Mouse (Mus musculus): Measurements from ENCODE around the gene Mogat2. TPM values are rescaled to one million over a fixed set of nuclear protein-coding genes. Genes with fewer than 3 reads are reported as not detected.

The Mogat2 gene
- polyA plus RNA-seq, 1 experiment = not detected

GRCm38 (mm10) chr7:99227267-99227666, 11.2 kb downstream of the Mogat2 start:
- 96% methylated on average over 4 of the region's 4 CpGs for WGBS
- H3K27ac ChIP-seq (ENCODE audit: insufficient read depth, low read depth, low read length) = no peak overlapping the region
- H3K4me1 ChIP-seq (ENCODE audit: control insufficient read depth, insufficient read depth, low read length) = no peaks in the 10 kb centered on the region
- no peak overlapping the region for H3K4me3 ChIP-seq (ENCODE audit: insufficient read depth, low read depth, low read length)
- TF ChIP-seq POLR2A (IDR thresholded peaks at IDR 0.05; ENCODE audit: insufficient read depth, low read depth, low read length) (no peak), CTCF (IDR thresholded peaks at IDR 0.05; ENCODE audit: insufficient read depth, low read depth, low read length) (no peak)

DNA sequence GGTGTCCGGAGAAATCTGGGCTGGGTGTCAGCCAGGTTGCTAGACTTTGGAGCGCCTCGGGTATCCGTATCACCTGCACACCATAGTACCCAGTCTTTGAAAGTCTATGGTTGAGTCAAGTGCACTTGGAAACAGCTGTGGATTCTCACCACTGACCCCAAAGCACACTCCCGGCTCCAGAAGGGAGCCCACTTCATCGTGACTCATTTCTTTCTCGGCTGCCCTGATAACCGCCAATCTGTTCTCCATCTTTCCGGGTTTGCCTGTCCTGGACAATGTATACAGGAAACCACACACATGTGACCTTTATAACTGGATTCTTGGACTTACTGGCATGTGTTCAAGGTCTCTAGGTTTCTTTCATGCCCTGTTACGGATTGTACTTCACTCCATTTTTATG, 11.8 kb downstream of the Mogat2 start:
- Histone ChIP-seq H3K4me1 (ENCODE audit: control insufficient read depth, insufficient read depth, low read length) (no peaks in the 10 kb centered on the region), H3K4me3 (ENCODE audit: insufficient read depth, low read depth, low read length) (no peak overlapping the region), H3K27ac (ENCODE audit: insufficient read depth, low read depth, low read length) (no peak overlapping the region)
- WGBS = 91% methylated on average over 10 of the region's 10 CpGs
- TF ChIP-seq POLR2A (IDR thresholded peaks at IDR 0.05; ENCODE audit: insufficient read depth, low read depth, low read length) = no peak

GRCm38 (mm10) chr7:99225421-99225820, 13.0 kb downstream of the Mogat2 start:
- H3K4me3 ChIP-seq (ENCODE audit: insufficient read depth, low read depth, low read length) = no peak overlapping the region
- H3K4me1 ChIP-seq (ENCODE audit: control insufficient read depth, insufficient read depth, low read length) = no peaks in the 10 kb centered on the region
- WGBS = 84% methylated on average over 6 of the region's 6 CpGs
- TF ChIP-seq CTCF (IDR thresholded peaks at IDR 0.05; ENCODE audit: insufficient read depth, low read depth, low read length) (no peak), POLR2A (IDR thresholded peaks at IDR 0.05; ENCODE audit: insufficient read depth, low read depth, low read length) (no peak)
- no peak overlapping the region for H3K27ac ChIP-seq (ENCODE audit: insufficient read depth, low read depth, low read length)

DNA sequence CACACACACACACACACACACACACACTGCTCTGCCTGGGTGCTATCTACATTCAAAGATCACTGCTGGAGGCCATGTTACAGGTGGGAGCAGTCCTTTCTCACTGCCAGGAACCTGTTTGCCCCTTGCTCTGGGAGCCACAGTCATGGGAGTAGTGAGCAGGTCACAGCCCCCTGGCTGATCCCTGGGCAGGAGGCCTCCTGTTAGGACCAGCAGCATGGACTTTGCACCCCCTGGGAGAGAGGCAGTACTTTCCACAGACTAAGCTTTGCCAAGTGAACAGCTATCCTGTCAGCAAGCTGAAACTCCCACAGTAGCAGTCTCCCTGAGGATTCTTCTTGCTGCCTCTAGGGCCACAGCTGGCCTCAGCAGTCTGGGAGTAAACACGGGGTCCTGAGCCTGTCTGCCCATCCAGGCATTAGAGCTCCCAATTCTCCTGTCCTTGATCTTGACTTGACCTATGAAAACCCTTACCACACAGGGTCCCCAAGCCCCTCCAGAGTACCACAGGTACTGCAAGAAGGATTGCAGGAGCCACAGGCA, 13.7 kb downstream of the Mogat2 start:
- Histone ChIP-seq H3K27ac (ENCODE audit: insufficient read depth, low read depth, low read length) (no peak overlapping the region), H3K4me1 (ENCODE audit: control insufficient read depth, insufficient read depth, low read length) (no peaks in the 10 kb centered on the region), H3K4me3 (ENCODE audit: insufficient read depth, low read depth, low read length) (no peak overlapping the region)
- WGBS = 40% methylated on average over 1 of the region's 1 CpGs
- TF ChIP-seq POLR2A (IDR thresholded peaks at IDR 0.05; ENCODE audit: insufficient read depth, low read depth, low read length) (no peak), CTCF (IDR thresholded peaks at IDR 0.05; ENCODE audit: insufficient read depth, low read depth, low read length) (no peak)

DNA sequence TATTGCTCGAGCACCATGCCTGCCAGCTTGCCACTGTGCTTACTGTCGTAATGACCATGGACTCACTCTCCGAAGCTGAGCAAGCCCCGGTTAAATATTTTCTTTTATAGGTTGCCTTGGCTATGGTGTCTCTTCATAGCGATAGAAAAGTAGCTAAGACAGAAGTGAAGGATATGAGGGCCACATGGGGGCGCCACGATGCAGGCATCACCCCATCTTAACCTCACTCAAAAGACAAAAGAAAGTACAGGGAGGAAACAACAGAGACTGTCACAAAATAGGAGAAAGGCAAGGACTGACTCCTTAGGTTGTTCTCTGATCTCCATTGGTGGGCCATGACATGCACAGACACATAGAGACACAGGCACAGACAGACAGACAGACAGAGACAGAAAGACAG, 14.2 kb downstream of the Mogat2 start:
- no peak overlapping the region for H3K27ac ChIP-seq (ENCODE audit: insufficient read depth, low read depth, low read length)
- H3K4me1 ChIP-seq (ENCODE audit: control insufficient read depth, insufficient read depth, low read length) = no peaks in the 10 kb centered on the region
- TF ChIP-seq CTCF (IDR thresholded peaks at IDR 0.05; ENCODE audit: insufficient read depth, low read depth, low read length) = no peak
- no peak for TF ChIP-seq POLR2A (IDR thresholded peaks at IDR 0.05; ENCODE audit: insufficient read depth, low read depth, low read length)
- H3K4me3 ChIP-seq (ENCODE audit: insufficient read depth, low read depth, low read length) = no peak overlapping the region
- 75% methylated on average over 7 of the region's 7 CpGs for WGBS

- no peak overlapping the region for H3K4me3 ChIP-seq (ENCODE audit: insufficient read depth, low read depth, low read length)
- peaks cover 34% of the 10 kb centered on the region for H3K4me1 ChIP-seq (ENCODE audit: control insufficient read depth, insufficient read depth, low read length)
- TF ChIP-seq CTCF (IDR thresholded peaks at IDR 0.05; ENCODE audit: insufficient read depth, low read depth, low read length) = no peak
- TF ChIP-seq POLR2A (IDR thresholded peaks at IDR 0.05; ENCODE audit: insufficient read depth, low read depth, low read length) = no peak
- no peak overlapping the region for H3K27ac ChIP-seq (ENCODE audit: insufficient read depth, low read depth, low read length)
- WGBS = 65% methylated on average over 3 of the region's 3 CpGs
Observed at GRCm38 (mm10) chr7:99217338-99218074, 20.9 kb downstream of the Mogat2 start.

DNA sequence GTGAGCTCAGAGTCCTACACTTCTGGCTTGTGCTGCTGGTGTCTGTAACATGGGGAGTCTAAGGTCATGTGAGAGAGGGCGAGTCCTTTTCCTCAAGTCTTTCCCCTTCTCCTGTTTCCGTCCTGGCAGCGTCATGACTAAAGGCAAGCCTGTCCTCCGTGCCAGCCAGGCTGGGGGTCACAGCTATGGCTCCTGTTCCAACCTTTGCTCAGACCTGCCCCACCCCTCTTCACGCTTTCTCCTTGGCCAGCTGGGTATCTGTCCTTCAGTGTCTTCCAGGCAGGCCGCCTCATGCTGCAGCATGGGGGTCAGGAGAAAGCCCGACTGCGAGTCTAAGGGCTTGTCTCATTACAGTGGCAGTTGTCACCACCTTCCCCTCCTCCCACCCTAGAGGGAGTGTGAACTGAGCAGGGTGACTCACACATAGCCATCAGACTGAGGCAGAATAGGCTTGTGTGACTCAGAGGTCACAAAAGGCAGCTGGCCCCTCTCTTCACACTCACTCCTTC, 23.0 kb downstream of the Mogat2 start:
- whole genome bisulfite sequencing = 43% methylated on average over 8 of the region's 8 CpGs
- no peak for TF ChIP-seq POLR2A (IDR thresholded peaks at IDR 0.05; ENCODE audit: insufficient read depth, low read depth, low read length)
- TF ChIP-seq CTCF (IDR thresholded peaks at IDR 0.05; ENCODE audit: insufficient read depth, low read depth, low read length) = no peak
- Histone ChIP-seq H3K27ac (ENCODE audit: insufficient read depth, low read depth, low read length) (peak overlapping the region; percentile 77), H3K4me3 (ENCODE audit: insufficient read depth, low read depth, low read length) (no peak overlapping the region), H3K4me1 (ENCODE audit: control insufficient read depth, insufficient read depth, low read length) (peaks cover 34% of the 10 kb centered on the region)

GRCm38 (mm10) chr7:99214621-99215185, 23.7 kb downstream of the Mogat2 start:
- Histone ChIP-seq H3K4me1 (ENCODE audit: control insufficient read depth, insufficient read depth, low read length) (peaks cover 34% of the 10 kb centered on the region), H3K27ac (ENCODE audit: insufficient read depth, low read depth, low read length) (no peak overlapping the region; the same call in 1 of the 2 replicates), H3K4me3 (ENCODE audit: insufficient read depth, low read depth, low read length) (no peak overlapping the region)
- TF ChIP-seq CTCF (IDR thresholded peaks at IDR 0.05; ENCODE audit: insufficient read depth, low read depth, low read length) (no peak), POLR2A (IDR thresholded peaks at IDR 0.05; ENCODE audit: insufficient read depth, low read depth, low read length) (no peak)
- 92% methylated on average over 10 of the region's 10 CpGs for WGBS

- peaks cover 34% of the 10 kb centered on the region for H3K4me1 ChIP-seq (ENCODE audit: control insufficient read depth, insufficient read depth, low read length)
- H3K27ac ChIP-seq (ENCODE audit: insufficient read depth, low read depth, low read length) = no peak overlapping the region
- 90% methylated on average over 2 of the region's 2 CpGs for WGBS
- no peak overlapping the region for H3K4me3 ChIP-seq (ENCODE audit: insufficient read depth, low read depth, low read length)
- TF ChIP-seq POLR2A (IDR thresholded peaks at IDR 0.05; ENCODE audit: insufficient read depth, low read depth, low read length) = no peak
- no peak for TF ChIP-seq CTCF (IDR thresholded peaks at IDR 0.05; ENCODE audit: insufficient read depth, low read depth, low read length)
Observed at GRCm38 (mm10) chr7:99213686-99214085, 24.7 kb downstream of the Mogat2 start.
